Mouse (Mus musculus) layer of hippocampus, postnatal 10 days (tissue): ENCODE measurements around the gene Evi2a. TPM values are rescaled to one million over a fixed set of nuclear protein-coding genes. Genes with fewer than 3 reads are reported as not detected.

Source experiments
- total RNA-seq, 2 experiments: library from RNA; stranded (reverse); gene quantifications; 2 replicates each; pipeline ENCODE4 v1.2.3; 2021

Evi2a gene
- total RNA-seq, 2 experiments from 2014 or later: 3.7 to 4.0 TPM

Other genes starting within 250 kb of the Evi2a start
- gene Gm9964, start 233.7 kb downstream of the Evi2a start, total RNA-seq: 1 to 10 TPM in 1 of 2 experiments, not detected in 1; 1.6 TPM
- gene Nf1, start 190.9 kb downstream of the Evi2a start, total RNA-seq: 100 to 1,000 TPM; 118 to 122 TPM
- 10 to 100 TPM; 54.2 to 60.6 TPM for gene Omg, start 26.5 kb downstream of the Evi2a start, total RNA-seq
- 1 to 10 TPM in 1 of 2 experiments, under 1 TPM in 1; 0.80 to 1.0 TPM for gene Evi2b, start 6.8 kb downstream of the Evi2a start, total RNA-seq
- under 1 TPM in 1 of 2 experiments, not detected in 1; 0.13 TPM for gene Evi2, start within 50 bp of the Evi2a start, total RNA-seq
- gene Rab11fip4, start 60.6 kb upstream of the Evi2a start, total RNA-seq: 100 to 1,000 TPM; 147 to 149 TPM